Mouse (Mus musculus): Measurements from ENCODE around the gene Esr2.
"Not testable (repeated sequence)": the region's sequence is repeated elsewhere in the genome, so short reads cannot be mapped to it uniquely, and the experiment has no call there.

Esr2 gene

DNA sequence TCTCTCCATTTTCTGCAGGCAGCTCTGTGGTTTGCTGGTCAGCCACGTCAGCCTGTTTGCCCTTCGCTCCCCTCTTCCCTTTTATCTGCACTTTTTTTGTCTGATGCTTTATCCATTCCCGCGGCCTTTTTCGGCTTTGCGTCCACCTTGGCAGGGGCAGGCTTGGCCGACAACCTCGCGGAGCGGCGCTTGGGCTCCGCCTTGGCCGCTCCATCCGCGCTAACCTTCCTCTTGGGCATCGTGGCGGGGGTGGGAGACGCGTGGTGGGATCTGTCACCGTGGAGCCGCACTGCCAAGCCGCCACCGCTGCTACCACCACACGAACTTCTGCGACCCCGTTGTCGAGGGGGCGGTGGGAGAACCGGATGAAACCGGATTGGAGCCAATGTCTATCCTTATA lies 24.7 kb downstream of the Esr2 start:
- DNase-seq (ENCODE audit: low spot score) = not testable (repeated sequence)

DNA sequence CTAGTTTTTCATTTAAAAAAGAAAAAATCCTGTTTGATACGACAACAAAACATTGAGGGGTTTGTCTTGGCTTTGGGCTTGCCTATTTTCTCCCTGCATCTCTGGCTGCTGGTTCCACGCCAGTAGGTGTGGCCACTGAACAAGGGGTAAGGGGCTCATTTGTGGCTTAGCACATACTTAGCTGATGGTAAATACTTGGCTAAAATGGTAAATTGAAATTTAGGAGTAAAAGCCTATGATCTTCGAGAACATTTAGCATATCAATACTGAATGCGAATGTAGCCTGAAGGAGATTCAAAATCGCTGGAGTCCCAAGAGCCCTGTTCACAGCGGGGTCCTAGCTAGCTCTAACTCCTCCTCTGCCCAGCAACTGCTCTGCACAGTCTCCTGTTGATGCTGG lies 40.4 kb downstream of the Esr2 start:
- DNase-seq (ENCODE audit: low spot score) = no peak

DNA sequence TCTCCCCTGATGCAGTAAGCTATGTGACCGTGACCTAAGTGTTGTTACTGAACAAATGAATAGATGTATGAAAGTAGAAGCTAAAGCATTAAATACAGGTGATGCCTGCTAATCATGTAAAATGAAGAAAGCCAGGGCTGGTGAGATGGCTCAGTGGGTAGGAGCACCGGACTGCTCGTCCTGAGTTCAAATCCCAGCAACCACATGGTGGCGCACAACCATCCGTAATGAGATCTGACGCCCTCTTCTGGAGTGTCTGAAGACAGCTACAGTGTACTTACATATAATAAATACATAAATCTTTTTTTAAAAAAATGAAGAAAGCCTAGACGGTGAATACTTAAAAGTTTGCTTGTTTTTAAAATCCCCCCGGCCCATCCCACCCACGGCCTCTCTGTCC lies 44.0 kb downstream of the Esr2 start:
- DNase-seq (ENCODE audit: low spot score) = not testable (repeated sequence)

DNA sequence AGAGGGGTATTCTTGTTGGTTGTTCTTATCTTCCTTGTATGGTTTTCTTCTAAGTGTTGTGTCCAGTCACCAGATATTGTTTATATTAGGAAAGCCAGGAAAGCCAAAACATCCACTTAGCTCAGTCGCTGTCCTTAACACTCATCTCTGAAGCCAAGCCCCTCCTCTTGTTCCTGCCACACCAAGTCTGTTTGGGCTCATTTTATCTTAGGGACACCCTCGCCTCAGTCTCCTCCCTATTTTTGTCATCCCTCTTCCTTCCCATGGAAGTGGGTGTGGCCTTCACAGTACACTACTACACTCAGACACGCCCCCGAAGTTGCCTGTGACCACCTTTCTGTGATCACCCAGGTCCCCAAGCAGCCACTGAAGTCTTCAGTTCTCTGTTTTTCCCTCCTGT lies 44.5 kb downstream of the Esr2 start:
- DNase-seq (ENCODE audit: low spot score) = no peak

DNA sequence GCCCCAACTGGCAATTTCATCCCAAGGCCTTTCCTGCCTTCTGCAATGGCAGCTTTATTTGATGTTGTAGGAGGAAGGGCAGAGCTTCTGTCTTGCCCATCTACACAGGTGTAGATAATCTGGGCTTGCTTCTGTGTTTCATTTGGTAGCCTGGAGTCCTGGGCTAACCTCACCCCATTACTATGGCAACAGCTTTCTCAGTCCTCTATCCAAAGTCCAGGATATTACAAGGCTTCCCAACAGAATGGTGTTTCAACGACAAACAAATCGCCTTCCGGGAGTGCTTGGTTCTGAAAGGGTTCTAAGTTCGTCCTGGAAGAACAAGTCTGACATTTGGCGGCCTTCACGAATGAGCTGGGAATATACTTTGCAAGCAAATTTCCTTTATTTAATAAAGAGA lies 46.2 kb downstream of the Esr2 start:
- no peak for DNase-seq (ENCODE audit: low spot score)

DNA sequence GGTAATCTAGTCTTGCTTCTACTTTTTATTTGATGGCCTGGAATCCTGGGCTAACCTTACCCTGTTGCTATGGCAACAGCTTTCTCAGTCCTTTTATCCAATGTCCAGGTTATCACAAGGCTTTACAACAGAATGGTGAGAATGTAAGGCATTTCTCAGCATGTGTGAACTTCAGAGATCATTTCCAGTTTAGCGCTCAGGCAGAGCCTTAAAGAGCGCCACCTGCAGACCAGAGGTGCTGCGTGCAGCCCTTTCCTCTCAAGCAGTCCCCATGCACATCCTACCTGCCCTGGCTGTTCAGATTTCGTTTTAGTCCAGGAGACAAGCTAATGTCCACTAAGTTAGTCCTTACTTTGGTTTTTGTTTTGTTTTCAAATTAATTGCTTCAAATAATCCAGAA lies 46.8 kb downstream of the Esr2 start:
- DNase-seq (ENCODE audit: low spot score) = no peak

DNA sequence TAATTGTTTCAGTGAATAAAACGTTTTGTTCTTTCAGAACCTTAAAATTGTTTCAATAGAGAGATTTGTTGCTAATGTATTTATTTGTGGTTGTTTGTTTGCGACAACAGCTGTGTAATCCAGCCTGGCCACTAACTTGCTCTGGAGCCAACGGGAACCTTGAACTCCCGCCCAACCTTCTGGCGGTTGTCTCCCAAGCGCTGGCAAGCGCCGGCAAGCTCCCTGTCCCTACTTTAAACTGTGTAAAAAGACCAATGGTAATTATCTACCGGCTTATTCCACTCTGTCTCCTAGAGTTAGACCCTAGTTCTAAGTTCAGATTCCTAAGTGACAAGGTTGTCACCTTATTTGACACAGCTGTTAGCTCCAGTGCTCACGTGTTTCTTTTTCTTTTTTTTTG lies 48.2 kb downstream of the Esr2 start:
- no peak for DNase-seq (ENCODE audit: low spot score)

DNA sequence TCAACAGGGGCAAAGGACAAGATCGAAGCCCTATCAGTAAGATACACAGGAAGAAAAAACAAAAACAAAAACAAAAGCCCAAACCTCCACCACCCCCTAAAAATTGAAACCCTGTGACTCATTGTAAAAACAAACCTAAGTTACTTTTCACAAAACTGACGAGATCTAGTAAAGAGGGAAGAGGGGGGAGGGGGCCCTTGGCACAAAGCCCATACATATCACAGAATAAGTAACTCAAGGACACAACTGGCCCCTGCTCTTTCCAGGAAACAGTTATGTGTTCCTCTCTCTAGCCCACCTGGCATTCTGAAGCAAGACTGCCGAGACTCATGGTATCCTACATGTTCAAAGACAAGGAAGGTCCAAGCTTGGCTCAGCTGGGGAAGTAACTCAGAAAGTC lies 48.8 kb downstream of the Esr2 start:
- no peak for DNase-seq (ENCODE audit: low spot score)

DNA sequence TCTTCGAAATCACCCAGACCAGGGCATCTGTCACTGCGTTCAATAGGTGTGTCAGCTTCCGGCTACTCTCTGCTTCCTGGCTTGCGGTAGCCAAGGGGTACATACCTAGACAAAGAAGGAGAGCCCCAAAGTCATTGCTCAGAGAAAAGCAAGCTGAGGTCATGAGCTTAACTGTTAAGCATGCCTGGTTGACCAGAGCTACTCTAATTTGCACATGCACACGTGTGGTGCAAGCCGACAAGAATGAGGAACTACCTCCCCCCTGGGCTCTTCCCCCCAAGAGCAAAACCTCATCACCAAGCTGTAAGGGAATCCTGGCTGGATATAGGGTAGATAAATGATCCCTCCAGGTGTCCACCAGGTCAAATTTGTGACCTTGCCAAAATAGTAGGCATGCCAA lies 53.8 kb downstream of the Esr2 start:
- no peak for DNase-seq (ENCODE audit: low spot score)

DNA sequence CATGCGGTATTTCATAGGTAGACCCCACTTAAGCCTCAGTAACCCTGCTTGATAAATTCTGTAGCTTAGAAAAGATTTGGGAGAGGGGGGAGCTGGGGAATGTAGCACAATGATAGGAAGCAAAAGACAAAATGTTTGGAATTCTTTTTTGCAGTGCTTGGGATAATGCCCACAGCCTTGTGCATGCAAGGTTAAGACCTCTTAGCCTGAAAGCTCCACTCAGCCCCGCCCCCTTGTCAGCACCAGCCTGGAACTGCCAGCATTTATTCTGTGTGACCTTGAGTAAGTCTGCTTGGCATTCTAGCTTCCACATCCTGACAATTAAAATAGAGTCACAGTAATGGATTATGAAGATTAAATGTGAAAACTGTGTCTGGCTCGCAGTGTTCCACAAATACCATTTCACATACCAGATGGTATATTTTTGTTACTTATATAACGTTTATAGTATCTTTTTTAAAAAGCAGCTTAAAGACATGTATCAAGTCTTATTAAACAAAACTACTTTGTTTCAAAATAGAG lies 59.4 kb downstream of the Esr2 start:
- no peak for DNase-seq (ENCODE audit: low spot score)

DNA sequence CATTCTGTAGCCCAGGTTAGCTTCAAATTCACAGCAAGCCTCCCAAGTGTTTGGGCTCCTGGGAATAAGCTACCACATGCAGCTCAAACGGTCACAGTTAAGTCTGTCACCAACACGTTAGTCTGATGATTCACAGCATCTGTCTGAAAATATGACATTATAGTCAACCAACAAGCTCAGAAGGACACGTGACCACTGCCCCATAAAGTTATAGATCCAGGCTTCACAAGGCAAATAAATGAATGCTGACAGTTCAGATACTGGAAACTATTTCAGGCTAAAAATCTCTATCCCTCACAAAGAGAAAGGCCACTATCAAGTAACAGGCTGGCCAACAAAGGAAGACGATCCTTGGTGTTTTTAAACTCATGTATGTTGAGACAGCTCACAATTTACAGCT lies 60.5 kb downstream of the Esr2 start:
- DNase-seq (ENCODE audit: low spot score) = no peak

DNA sequence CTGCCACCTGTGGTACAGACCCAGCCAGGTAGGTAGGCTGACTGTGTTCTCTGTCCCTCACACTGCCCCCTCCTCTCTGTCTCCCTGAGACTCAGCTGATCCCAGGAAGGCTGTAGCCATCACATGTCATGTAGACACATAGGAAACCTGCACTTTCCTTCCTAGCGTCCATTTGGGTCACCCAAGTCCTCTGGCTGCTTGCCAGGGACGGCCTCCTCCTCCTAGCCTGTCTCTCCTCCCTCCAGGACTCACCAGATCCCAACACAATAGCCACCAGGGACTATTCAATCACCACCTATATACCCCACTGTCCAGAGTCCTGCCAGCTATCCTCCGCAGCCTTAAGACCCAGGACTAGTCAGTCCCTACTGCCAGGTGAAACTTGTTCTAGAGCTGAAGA lies 66.0 kb downstream of the Esr2 start:
- DNase-seq (ENCODE audit: low spot score) = no peak

DNA sequence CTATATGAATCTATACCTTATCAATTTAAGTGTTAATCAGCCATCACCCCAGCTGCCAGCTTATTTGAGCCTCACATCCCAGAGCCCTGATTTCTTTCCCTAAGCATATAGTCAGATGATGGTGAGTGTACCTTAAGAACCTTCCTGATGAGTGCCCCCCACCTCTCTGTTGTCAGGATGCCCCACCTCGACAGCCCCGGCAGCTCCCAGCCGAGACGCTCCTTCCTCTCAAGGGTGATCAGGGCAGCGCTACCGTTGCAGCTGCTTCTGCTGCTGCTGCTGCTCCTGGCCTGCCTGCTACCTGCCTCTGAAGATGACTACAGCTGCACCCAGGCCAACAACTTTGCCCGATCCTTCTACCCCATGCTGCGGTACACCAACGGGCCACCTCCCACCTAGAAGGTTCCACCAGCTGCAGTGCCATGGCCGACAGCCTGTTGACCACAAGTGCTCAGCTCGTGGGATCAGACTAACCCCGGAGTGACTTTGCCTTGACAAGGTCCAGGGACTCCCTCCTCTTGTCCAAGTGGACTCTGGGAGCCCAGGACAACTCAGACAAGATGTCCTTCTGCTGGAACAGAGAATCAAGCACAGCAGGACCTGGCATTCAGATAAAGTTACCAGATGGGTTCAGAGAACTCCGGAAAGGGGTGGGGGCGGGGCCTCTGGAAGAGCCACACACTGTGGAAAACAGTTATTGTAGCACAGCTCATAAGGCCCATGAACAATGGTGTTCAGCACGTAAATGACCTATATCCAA lies 67.2 kb downstream of the Esr2 start:
- DNase-seq (ENCODE audit: low spot score) = no peak

DNA sequence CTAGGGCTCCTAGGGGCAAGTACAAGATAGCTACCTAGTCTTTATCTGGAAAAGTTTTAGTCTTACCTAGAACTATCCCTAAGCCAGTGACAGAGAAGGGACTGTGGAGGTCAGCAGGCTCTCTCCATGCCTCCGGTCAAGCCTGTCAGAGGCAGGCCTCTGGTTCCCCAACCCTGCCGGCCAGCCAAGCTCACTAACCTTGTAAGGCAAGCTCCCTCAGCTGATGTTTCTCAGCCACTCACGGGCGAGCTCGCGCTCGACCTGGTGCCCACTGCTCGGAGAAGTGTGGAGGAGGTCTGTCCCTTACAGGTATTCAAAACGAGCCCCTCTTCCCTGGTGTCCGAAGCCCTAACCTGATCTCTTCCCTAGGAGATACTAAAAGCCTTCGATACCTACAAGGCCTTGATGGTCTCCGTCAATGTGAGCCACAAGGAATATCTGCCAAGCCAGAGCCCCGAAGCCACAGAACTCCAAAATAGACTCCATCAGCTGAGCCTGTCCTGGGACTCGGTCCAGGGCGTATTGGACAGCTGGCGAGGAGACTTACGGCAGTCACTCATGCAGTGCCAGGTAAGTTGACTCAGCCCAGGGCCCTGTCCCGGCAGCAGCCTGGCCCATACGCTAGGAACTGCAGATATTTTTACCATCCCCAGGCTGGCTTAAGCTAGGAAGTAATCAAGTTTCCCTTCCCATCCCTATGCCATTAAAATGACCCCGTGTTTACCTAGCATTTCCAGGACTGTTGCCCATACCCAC lies 72.3 kb downstream of the Esr2 start:
- no peak for DNase-seq (ENCODE audit: low spot score)

DNA sequence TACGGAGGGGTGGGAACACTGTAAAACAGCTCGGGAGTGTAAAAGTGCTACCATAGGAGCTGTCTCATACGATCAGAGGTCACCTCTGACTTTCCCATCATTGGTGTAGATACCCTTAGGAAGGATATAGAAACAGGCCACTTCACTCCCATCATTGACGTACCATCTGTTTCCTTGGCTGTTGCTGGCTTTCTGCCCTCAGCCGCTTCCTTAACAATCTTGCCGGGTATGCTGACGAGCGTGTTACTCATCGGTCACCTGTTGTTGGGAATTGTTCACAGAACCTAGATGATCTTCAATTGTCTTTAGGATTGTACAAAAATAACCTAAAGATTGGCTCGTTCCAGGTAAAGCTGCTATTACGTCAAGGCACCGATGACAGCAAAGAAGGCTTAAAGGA lies 74.4 kb downstream of the Esr2 start:
- no peak for DNase-seq (ENCODE audit: low spot score)

DNA sequence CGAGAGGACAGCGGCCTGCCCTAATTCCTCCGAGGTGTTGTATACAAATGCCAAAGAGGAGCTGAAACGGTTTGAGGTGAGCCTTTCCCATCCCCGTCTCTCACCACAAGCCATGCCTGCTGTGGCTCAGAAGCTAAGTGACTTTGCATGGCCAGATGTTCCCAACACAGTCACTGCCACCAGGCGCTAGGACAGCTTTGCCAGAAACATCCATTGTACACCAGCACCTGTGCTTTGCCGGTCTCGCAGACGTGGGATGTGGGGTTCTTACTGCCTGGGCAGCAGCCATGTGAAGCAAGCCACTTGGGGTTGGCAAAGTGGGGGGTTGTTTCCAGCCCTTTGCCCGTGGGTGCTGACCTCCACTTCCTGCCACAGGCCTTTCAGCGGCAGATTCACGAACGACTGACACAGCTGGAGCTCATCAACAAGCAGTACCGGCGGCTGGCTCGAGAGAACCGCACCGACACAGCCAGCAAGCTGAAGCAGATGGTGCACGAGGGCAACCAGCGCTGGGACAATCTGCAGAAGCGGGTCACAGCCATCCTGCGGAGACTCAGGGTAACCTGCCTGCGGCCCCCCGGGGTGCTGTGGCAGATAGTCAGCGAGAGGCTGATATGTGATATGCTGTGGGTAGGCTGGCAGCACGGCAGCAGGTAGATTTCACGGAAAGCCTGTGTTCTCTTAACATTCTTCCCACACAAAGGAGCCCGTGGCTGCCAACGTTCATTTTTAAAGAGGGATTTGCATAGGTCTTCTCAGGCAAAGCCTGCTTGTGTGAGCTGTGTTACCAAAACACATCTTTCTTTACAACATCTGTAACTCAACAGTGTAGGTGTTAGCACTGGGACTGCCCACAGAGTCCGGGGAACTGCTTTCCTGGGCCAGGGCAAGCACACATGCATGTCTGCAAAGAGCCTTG lies 81.7 kb downstream of the Esr2 start:
- DNase-seq (ENCODE audit: low spot score) = no peak

DNA sequence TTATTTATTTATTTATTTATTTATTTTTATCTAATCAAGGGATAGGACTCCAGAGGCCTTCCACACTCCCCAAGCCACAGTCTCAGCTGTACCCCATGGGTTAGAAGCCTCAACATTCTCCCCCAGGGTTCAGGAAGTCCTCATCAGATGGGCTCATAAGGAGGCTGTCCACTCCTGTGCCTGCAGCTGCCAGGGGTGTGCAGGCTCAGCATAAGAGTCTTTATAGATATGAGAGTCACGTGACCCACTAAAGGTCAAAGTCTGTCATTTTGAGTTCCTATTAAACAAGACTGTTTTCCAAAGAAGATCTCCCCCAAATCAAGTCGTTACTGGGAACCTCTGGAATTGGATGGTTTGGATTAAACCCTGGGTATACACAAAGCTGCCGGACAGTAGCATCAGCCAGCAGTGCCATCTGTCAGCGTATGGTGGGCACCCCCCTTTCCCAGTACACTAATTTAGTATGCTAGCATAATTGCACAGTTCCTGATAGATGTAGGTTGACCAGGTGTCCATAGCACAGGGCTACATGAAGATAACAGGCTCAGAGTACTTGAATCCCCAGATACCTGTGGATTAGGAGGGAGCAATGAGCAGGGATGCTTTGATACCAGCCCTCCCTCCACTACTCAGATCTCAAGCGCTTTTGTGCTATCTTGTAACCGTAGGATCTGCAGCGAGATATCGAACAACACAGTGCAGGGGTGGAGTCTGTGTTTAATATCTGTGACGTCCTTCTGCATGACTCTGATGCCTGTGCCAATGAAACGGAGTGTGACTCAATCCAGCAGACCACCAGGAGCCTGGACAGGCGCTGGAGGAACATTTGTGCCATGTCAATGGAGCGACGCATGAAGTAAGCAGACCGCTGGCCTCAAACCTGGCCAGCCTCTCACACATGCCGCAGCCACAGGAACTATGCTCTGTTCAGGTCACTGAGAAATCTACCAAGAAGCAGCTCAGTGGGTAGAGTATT lies 83.2 kb downstream of the Esr2 start:
- DNase-seq (ENCODE audit: low spot score) = no peak

DNA sequence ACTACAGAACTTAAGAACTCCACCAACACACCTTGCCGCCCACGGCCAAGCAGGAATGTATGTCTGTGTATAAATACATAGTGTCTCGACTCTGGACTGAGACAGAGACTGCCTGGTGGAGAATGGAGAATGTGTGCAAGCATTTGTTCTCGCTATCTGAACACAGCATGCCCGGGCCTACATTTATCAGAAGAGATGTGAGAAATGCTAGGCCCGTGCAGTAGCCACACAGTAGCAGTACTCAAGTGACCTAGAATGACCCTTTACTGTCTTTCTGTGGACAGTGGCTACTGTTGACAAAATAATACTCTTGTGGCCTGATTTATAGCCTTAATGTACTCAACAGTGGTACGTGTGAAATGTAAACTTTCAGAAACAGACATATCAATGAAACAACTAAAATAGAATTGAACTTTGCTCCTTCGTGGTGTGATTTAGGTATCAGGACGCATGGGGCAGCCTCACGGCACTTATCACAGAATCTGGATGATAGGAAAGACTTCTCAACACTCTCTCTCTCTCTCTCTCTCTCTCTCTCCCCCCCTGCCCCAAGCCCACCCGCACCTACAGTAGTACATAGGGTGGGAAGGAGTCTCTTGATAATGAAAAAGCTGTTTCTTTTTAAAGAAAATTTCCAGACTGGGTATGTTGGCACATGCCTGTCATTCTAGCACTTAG lies 84.1 kb downstream of the Esr2 start:
- no peak for DNase-seq (ENCODE audit: low spot score)

DNA sequence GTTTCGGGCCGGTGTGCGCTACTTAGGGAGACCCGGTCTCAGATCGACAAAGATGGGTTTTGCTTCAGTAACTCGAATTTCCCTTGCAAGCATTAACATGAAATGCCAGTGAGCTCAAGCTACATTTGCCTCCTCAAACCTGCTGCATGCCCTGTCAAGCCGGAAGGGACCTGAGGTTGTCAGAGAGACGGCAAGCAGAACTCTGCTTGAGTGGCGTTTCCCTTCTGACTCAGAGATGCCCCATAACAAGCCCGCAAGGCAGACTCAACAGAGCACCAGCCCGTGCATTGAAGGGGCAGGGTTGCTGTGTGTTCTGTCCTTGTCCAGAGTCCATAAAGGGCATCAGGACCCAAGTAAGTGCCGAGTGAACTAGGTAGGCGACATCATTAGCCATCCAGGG lies 90.0 kb downstream of the Esr2 start:
- no peak for DNase-seq (ENCODE audit: low spot score)
